Mouse (Mus musculus): ENCODE data around the gene Kmt5a. TPM values are rescaled to one million over a fixed set of nuclear protein-coding genes. Genes with fewer than 3 reads are reported as not detected.
A peak's percentile ranks its signal among the peaks of the same experiment; 100 is the strongest.

Kmt5a gene
- 10 to 100 TPM; 57.6 to 66.0 TPM for total RNA-seq (2021)

GRCm38 (mm10) chr5:124439447-124440093, at the start of gene Kmt5a:
TSS of gene Kmt5a (plus strand) at chr5:124439930.
- DNase-seq (ENCODE audit: low spot score in 2 of 2) = peak; percentile 95 to 98
- intact Hi-C loops (cut with DNase I) = no loop called here

DNA sequence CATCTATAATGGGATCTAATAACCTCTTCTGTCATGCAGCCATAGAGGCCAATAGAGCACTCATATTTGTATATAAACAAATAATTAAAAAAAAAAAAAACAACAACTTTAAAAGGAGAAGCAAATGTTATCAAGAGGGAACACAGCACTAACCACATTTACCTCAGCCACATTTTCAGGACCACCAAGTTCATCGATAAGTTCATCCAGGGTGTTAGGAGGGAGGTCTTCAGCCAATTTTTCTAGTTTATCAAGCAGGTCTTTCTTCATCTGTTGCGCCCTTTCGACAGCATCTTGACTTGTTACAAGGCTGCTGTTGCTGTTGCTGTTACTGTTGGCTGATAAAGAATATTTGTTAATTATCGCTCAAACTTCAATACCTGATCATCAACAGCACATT, 47.3 kb upstream of the Kmt5a start:
- DNase-seq (ENCODE audit: low spot score in 2 of 2) = no peak
- intact Hi-C loops (cut with DNase I) = loop anchor here (2.0 to 10.0 kb wide), 2 partner anchors 14 to 658 kb away; no protein-coding TSS in a partner anchor

GRCm38 (mm10) chr5:124393726-124394125, 46.0 kb upstream of the Kmt5a start:
- DNase-seq (ENCODE audit: low spot score in 2 of 2) = no peak
- intact Hi-C loops (cut with DNase I) = loop anchor here (2.0 to 10.0 kb wide), 2 partner anchors 13 to 659 kb away; no protein-coding TSS in a partner anchor

GRCm38 (mm10) chr5:124410808-124411207, 28.9 kb upstream of the Kmt5a start:
- intact Hi-C loops (cut with DNase I) = no loop called here
- DNase-seq (ENCODE audit: low spot score in 2 of 2) = no peak

DNA sequence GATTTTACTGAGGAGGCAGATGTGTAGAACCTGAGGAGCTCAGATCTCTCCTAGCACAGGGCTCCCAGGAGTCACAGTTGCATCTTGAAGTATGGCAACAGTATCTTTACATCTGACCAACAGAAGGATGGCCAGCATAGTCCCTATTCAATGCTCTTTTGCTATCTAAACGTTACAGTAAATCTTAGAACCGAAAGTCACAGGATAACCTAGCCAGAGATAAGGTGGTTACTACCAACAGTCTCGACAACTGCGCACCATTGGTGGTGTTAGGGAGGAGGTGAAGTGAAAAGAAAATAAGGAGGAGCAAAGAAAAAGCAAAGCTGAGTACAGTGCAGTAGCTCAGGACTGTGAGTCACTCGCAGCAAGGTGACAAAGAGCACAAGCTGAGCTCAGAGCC, 27.6 kb upstream of the Kmt5a start:
- intact Hi-C loops (cut with DNase I) = no loop called here
- no peak for DNase-seq (ENCODE audit: low spot score in 2 of 2)

DNA sequence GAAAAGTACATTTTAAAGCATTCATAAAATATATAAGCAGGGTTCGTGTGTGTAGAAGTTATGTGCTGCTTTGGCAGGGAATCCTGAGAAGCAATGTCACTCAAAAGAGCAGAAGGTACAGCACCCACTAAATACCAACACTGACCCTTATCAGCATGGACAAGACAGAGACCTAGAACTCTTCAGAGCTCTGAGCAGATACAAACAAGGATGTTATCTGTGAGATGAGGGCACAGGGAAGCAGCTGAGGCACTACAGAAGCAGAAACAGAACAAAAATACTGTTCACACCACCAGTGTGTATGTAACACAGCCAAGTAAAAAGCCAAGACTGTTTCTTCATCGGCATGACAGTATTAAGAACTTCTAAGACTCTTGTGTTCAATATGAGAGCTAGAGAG, 20.8 kb upstream of the Kmt5a start:
- DNase-seq (ENCODE audit: low spot score in 2 of 2) = no peak
- intact Hi-C loops (cut with DNase I) = no loop called here

- no peak for DNase-seq (ENCODE audit: low spot score in 2 of 2)
- intact Hi-C loops (cut with DNase I) = no loop called here
These were observed 17.9 kb upstream of the Kmt5a start for GRCm38 (mm10) chr5:124421786-124422185.

DNA sequence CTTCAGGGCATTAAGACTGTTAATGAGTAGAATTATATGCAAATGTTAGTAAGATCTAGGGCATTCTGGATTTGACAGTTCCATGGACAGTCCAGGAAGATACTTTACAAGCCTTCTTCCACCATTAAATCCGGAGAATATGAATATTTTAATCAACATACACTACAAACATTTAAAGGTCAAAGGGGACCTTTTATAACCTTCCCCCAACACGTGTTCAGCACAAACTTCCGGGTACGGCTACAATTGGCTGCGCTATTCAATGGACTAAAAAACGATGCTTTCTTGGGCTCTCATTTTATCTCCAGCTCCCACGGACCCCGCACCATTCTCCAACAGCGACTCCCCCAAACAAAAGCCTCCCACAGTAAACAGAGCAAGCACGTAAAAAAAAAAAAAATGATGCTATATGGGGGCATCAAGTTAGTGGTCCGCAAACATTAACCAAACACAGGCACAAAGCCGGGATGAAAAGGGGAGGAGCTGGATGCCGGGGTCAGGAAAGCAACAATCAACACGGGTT, 15.5 kb upstream of the Kmt5a start:
- DNase-seq (ENCODE audit: low spot score in 2 of 2) = no peak
- intact Hi-C loops (cut with DNase I) = loop anchor here (2.0 kb wide), 1 partner anchor 117 kb away; the partner anchor contains the start of gene Tmed2

DNA sequence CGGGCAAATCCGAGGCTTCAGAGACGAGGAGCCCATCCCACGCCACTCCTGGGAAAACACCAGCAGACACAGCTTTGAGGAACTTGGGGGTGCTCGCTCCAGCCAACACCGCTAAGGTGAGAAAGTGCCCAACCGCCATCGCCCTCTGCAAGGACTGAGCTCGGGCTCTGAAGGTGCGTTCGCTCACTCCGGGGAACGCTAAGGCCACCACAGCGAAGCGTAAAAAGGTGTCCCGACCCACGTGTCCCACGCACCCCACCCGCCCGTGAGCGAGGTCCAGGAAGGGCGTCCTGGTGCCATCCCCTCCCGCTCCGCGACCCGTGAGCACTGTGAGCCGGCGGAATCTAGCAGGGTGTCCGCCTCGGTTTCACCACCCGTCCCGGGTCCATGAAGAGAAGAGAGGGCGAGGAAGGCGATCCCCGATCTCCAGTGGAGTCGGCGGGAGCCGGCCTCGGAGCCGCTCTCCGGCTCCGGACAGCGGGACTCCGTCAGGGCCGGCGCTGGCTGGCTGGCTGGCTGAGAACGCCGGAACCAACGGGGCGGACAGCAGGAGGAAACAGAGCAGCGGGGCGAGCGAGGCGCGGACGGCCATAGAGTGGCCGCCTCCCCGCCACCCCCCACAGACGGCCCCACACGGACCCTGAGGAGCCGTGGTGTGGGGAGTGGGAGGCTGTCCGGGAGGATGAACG, 14.9 kb upstream of the Kmt5a start:
- intact Hi-C loops (cut with DNase I) = loop anchor here (2.0 kb wide), 1 partner anchor 116 kb away; the partner anchor contains the start of gene Tmed2
- DNase-seq (ENCODE audit: low spot score in 2 of 2) = peak in 1 of 2 experiments; percentile 31

DNA sequence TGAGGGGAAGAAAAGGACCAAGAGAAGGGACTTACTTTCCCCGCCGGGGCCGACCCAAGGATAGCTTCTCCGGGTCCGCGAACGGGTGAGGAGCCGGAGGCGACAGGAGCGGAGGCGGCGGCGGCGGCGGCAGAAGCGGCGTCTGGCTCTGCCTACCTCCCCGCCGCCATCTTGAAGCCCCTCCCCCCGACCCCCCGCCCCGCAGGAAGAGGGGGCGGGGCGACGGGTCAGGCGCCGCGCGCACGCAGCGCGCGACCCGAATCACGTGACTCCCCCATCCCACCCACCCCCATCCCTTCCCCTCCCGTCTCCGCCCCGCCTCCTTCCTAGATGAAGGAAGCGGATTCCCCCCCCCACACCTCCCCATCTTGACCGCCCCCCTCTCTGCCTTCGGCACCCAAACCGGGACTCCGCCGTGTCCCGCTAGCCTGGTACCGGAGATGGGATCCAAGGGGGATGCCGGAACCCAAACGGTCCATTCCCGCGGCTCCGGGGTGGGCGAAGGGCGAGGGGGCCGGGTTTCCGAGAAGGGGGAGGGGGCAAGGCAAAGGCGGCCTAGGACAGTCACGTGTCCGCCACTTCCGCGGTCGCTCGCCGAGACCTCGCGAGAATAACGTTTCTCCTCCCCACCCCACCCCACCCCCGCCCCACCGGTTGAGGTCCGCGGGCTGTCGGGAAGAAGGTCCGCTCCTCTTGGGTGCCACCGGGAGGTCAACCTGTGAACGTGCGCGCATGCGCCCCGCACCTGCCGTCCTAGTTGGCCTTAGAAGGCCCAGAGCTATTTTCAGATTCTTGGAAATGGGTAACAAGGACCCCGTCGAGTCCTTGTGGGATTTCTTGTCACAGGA, 14.1 kb upstream of the Kmt5a start, which contains the start of gene Sbno1:
Gene Sbno1, minus strand, starts transcription at position 590 of the 848 bp plus-strand sequence.
- intact Hi-C loops (cut with DNase I) = loop anchor here (2.0 kb wide), 1 partner anchor 115 kb away; the partner anchor contains the start of gene Tmed2
- peak; percentile 91 to 95 for DNase-seq (ENCODE audit: low spot score in 2 of 2)

DNA sequence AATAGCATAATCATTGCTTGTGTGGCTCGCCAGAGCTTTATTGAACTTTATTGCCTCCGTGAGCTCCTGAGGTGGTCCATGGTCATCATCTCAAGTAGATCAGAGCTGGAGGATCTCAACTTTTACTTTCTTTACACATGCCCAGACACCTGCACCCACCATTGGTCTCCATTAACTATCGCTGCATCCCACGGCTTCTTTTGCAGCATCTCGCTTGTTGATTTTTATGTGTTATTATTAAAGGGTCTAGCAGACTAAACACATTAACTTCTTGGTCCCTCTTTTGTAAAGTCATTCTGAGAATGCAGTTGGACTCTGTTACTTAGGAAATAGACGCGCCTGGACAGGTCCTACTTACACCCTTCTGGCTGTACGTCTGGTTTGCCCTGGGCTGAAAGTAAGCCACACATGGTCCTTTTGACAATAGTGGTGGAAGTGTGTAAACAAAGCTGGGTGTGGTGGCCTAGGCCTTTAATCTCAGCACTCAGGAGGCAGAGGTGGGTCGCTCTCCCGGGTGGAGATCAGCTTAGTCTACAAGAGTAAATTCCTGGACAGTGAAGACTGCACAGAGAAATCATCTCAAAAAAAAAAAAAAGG, 13.2 kb upstream of the Kmt5a start:
- intact Hi-C loops (cut with DNase I) = no loop called here
- DNase-seq (ENCODE audit: low spot score in 2 of 2) = no peak

GRCm38 (mm10) chr5:124432398-124433012, 7.2 kb upstream of the Kmt5a start:
- intact Hi-C loops (cut with DNase I) = loop anchor here (2.0 kb wide), 2 partner anchors 46 to 108 kb away; partner anchors contain the start of genes Rilpl2 and Tmed2
- DNase-seq (ENCODE audit: low spot score in 2 of 2) = peak; percentile 81 to 88

- intact Hi-C loops (cut with DNase I) = loop anchor here (2.0 kb wide), 2 partner anchors 46 to 108 kb away; partner anchors contain the start of genes Rilpl2 and Tmed2
These were observed 6.7 kb upstream of the Kmt5a start for GRCm38 (mm10) chr5:124433048-124433447.

GRCm38 (mm10) chr5:124438229-124438628, 1.5 kb upstream of the Kmt5a start:
- DNase-seq (ENCODE audit: low spot score in 2 of 2) = no peak

More at GRCm38 (mm10) chr5:124433048-124433447, 6.7 kb upstream of the Kmt5a start:
- DNase-seq (ENCODE audit: low spot score in 2 of 2) = no peak

DNA sequence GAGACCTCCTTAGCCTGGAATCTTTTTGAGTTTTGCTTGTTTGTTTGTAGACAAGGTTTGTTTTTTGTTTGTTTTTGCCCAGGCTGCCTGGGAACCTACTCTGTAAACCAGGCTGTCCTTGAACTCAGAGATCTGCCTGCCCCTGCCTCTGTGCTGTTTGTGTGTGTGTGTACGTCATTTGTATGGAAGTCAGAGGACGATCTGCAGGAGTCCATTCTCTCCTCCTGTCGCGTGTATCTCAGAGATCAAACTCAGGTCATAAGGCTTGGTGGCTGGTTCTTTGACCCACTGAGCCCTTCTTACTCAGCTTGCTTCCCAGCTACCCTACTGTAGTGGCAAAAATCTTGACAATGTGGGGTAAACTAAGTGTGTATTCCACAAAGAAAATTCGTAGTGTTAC, 984 bp upstream of the Kmt5a start:
- intact Hi-C loops (cut with DNase I) = no loop called here
- no peak for DNase-seq (ENCODE audit: low spot score in 2 of 2)

More at GRCm38 (mm10) chr5:124438229-124438628, 1.5 kb upstream of the Kmt5a start:
- intact Hi-C loops (cut with DNase I) = no loop called here

DNA sequence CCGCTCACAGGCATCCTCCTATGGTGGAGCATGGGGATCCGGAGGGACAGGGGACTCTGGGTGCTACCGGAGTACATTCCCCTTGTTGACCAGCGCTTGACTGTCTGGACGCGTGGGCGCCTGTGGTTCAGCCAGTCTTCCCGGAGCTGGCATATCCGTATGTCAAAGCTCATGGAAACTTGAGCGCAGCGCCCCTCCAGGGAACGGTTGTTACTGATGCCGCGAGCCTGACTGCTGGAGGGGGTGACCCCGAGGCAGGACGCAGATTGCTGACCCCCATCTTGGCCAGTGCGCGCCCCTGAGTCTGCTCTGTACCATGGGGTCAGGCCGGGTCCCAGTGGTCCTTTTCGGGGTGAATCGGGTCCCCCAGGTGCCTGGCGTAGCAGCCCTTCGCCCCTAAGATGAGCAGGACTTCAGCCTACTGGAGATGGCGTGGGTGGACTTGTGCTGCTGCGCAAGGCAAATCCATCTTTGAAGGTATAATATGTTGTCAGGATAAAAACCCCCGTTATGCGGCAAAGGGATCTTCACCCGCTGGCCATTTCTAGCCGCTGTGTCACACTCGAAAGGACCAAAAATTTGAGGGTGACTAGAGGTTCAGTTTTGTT, 468 bp downstream of the Kmt5a start:
- DNase-seq (ENCODE audit: low spot score in 2 of 2) = no peak

GRCm38 (mm10) chr5:124442628-124443027, 2.9 kb downstream of the Kmt5a start:
- no peak for DNase-seq (ENCODE audit: low spot score in 2 of 2)
- intact Hi-C loops (cut with DNase I) = no loop called here

More for the DNA sequence above, 468 bp downstream of the Kmt5a start:
- intact Hi-C loops (cut with DNase I) = no loop called here

- DNase-seq (ENCODE audit: low spot score in 2 of 2) = no peak
- intact Hi-C loops (cut with DNase I) = no loop called here
These were observed 4.5 kb downstream of the Kmt5a start for GRCm38 (mm10) chr5:124444208-124444607.
